Mouse (Mus musculus) urinary bladder, postnatal 0 days (tissue): ENCODE measurements around the gene Nat10. TPM values are rescaled to one million over a fixed set of nuclear protein-coding genes. Genes with fewer than 3 reads are reported as not detected.

ENCODE experiments used
- polyA plus RNA-seq: library from polyadenylated mRNA; unstranded; fragments of >200 nt; fragmentation: Nextera tagmentation; extraction: Ambion mirVana; gene quantifications from 2 replicates; pipeline ENCODE4 v1.2.1, GENCODE M21; 2015

Nat10 gene
- polyA plus RNA-seq: 11.2 and 11.8 TPM in 2 replicates

GRCm38 (mm10) chr2:103760906-103761716 is at the start of gene Nat10:
TSS of gene Nat10 (minus strand) at chr2:103761270.

GRCm38 (mm10) chr2:103797491-103798009 is 36.5 kb upstream of the Nat10 start, which contains the start of gene Caprin1:
TSS of gene Caprin1 (minus strand) at chr2:103797649.

Other genes starting within 250 kb of the Nat10 start
- gene Abtb2, start 195.0 kb downstream of the Nat10 start, polyA plus RNA-seq: 1.6 and 2.2 TPM in 2 replicates
- 131 and 158 TPM in 2 replicates for gene Caprin1, start 36.4 kb upstream of the Nat10 start, polyA plus RNA-seq
- gene Lmo2, start 196.7 kb upstream of the Nat10 start, polyA plus RNA-seq: 8.6 and 8.9 TPM in 2 replicates